Mouse (Mus musculus) ES-Bruce4 (cell line): Measurements from ENCODE around the gene Kat6b.

Experiments used
- CTCF ChIP-seq: IDR thresholded peaks from one replicate; pipeline ENCODE4 v1.8.1; 2011; ENCODE audit warnings: low read depth, low read length
- EP300 ChIP-seq: IDR thresholded peaks from 2 replicates; pipeline ENCODE4 v1.6.1; 2011; ENCODE audit warnings: low read depth, low read length; ENCODE audit not compliant: insufficient read depth
- POLR2A ChIP-seq: IDR thresholded peaks from one replicate; pipeline ENCODE4 v1.8.1; 2011; ENCODE audit warnings: low read length; ENCODE audit not compliant: insufficient read depth

DNA sequence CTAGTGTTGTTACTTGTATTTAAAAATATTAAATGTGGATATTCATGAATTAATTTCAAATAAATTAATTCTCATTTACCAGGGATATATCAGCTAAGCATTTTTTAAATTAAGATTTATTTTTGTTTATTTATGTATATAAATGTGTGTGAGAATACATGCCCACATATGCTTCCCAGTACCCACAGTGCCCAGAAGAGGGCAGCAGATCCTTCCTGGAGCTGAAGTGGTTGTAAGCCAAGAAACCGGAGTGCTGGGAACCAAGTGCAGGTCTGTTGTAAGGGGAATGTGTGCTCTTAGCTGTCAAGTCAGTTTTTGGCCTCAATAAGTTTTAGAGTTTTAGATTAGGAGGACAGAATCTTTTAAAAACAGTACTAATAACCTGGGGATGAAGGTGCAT, 110.9 kb downstream of the Kat6b start:
- no peak for TF ChIP-seq EP300
- TF ChIP-seq CTCF = peak; percentile 45
- TF ChIP-seq POLR2A = no peak
